Mouse (Mus musculus): Measurements from ENCODE around the gene Crygc. TPM values are rescaled to one million over a fixed set of nuclear protein-coding genes. Genes with fewer than 3 reads are reported as not detected.

The Crygc gene
- total and polyA plus RNA-seq, 2 experiments: not detected

DNA sequence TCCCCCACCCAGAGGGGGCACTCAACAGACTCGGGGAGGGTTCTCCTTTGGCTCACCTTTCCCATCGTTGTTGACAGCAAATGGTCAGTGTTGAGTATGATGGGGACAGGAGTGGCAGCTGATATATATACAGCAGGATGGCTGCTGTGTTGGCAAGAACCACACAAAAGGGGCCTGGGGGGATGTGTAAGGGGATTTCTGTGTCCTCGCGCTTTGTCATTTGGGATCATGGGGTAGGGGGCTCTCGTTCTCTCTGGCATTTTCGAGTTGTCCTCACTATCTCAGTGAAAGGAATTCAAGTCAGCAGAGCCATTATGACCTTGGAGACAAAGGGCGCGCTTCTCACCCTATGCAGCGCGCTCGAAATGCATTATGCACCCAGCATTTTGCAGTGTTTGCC, 29.8 kb upstream of the Crygc start, which contains the start of gene Cryga:
Gene Cryga, minus strand, starts transcription at position 101 of the 400 bp plus-strand sequence.
- H3K4me3 ChIP-seq (ENCODE audit: insufficient read depth, low read depth, low read length): no peak within 1 kb of the TSS
- TF ChIP-seq POLR2A (IDR thresholded peaks at IDR 0.05; ENCODE audit: extremely low read depth, insufficient read depth, low read length) (no peak), CTCF (IDR thresholded peaks at IDR 0.05; ENCODE audit: low read depth, low read length) (no peak)
- H3K9ac ChIP-seq (ENCODE audit: low read depth, low read length): no peak within 1 kb of the TSS
- H3K36me3 ChIP-seq (ENCODE audit: control insufficient read depth, insufficient read depth, low read length): no peaks in the 10 kb centered on the region
- H3K79me2 ChIP-seq (ENCODE audit: control insufficient read depth, insufficient read depth, low read length): no peaks in the 10 kb centered on the region
- no peaks in the 10 kb centered on the region for H3K27me3 ChIP-seq (ENCODE audit: control insufficient read depth, insufficient read depth, low read length)
- no peak for DNase-seq (ENCODE audit: extremely low read depth, low read depth, low spot score)
- H3K27ac ChIP-seq (replicated peaks; ENCODE audit: insufficient read depth, low read depth, low read length): no peak within 1 kb of the TSS
- WGBS: 93% methylated on average over 11 of the region's 11 CpGs
- H3K4me1 ChIP-seq (ENCODE audit: control insufficient read depth, insufficient read depth, low read length): no peaks in the 10 kb centered on the region

DNA sequence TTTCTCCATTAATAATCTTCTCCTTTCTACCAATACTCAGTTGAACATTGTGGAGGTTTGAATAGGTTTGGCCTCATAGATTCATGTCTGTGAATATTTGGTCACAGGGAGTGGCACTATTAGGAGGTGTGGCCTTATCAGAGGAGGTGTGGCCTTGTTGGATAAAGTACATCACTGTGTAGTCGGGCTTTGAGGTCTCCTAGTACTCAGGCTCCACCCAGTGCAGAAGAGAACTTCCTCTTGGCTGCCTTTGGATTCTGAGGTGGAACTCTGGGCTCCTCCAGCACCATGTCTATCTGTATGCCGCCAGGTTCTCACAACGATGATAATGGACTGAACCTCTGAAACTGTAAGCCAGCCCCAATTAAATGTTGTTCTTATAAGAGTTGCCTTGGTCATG, 23.5 kb upstream of the Crygc start:
- H3K27ac ChIP-seq (replicated peaks; ENCODE audit: insufficient read depth, low read depth, low read length): no peak overlapping the region
- WGBS: 83% methylated on average over 3 of the region's 3 CpGs
- no peaks in the 10 kb centered on the region for H3K27me3 ChIP-seq (ENCODE audit: control insufficient read depth, insufficient read depth, low read length)
- no peak overlapping the region for H3K9ac ChIP-seq (ENCODE audit: low read depth, low read length)
- no peaks in the 10 kb centered on the region for H3K36me3 ChIP-seq (ENCODE audit: control insufficient read depth, insufficient read depth, low read length)
- H3K79me2 ChIP-seq (ENCODE audit: control insufficient read depth, insufficient read depth, low read length): no peaks in the 10 kb centered on the region
- TF ChIP-seq CTCF (IDR thresholded peaks at IDR 0.05; ENCODE audit: low read depth, low read length) (no peak), POLR2A (IDR thresholded peaks at IDR 0.05; ENCODE audit: extremely low read depth, insufficient read depth, low read length) (no peak)
- no peak for DNase-seq (ENCODE audit: extremely low read depth, low read depth, low spot score)
- H3K4me3 ChIP-seq (ENCODE audit: insufficient read depth, low read depth, low read length): no peak overlapping the region
- H3K4me1 ChIP-seq (ENCODE audit: control insufficient read depth, insufficient read depth, low read length): no peaks in the 10 kb centered on the region

DNA sequence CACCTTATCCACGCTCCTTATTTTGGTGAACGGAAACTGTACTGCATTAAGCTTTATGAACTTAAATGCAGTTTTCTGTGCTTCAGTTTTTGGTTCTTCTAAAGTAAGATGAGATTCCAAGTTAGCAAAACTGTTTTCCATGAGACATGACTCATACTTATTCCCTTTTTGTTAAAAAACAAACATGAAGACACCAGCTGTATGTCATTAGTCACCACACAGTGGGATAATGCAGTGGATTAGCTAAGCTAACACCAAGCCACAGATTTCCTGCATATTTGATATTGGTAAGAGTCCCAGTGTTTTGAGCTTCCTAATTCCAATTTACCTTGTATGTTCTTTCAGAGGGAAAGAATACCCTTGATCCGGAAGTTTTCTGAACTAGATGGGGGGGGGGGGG, 18.1 kb upstream of the Crygc start:
- TF ChIP-seq POLR2A (IDR thresholded peaks at IDR 0.05; ENCODE audit: extremely low read depth, insufficient read depth, low read length) (no peak), CTCF (IDR thresholded peaks at IDR 0.05; ENCODE audit: low read depth, low read length) (no peak)
- 95% methylated on average over 3 of the region's 3 CpGs for WGBS
- Histone ChIP-seq H3K27ac (replicated peaks; ENCODE audit: insufficient read depth, low read depth, low read length) (no peak overlapping the region), H3K27me3 (ENCODE audit: control insufficient read depth, insufficient read depth, low read length) (no peaks in the 10 kb centered on the region), H3K4me1 (ENCODE audit: control insufficient read depth, insufficient read depth, low read length) (no peaks in the 10 kb centered on the region), H3K4me3 (ENCODE audit: insufficient read depth, low read depth, low read length) (no peak overlapping the region), H3K9ac (ENCODE audit: low read depth, low read length) (no peak overlapping the region), H3K79me2 (ENCODE audit: control insufficient read depth, insufficient read depth, low read length) (no peaks in the 10 kb centered on the region), H3K36me3 (ENCODE audit: control insufficient read depth, insufficient read depth, low read length) (no peaks in the 10 kb centered on the region)
- no peak for DNase-seq (ENCODE audit: extremely low read depth, low read depth, low spot score)

DNA sequence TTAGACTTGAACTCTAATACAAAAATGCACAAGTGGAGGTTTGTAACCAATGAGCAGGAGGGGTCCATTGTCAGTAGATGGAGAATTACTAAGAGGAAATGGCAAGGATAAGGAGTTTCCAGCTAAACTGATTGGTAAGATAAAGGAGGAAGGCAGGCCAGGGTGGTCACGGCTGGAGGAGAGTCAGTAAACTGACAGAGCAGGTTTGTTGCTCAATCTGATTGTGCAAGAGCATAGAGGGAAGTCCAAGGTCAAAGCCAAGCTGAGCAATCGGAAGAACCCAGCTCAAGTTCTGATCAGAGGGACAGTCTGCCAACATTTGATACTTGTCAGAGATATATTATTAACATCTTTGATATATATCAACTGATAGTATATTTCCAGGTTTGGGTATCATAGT, 16.9 kb upstream of the Crygc start:
- no peaks in the 10 kb centered on the region for H3K79me2 ChIP-seq (ENCODE audit: control insufficient read depth, insufficient read depth, low read length)
- WGBS: 6% methylated on average over 2 of the region's 2 CpGs
- H3K4me3 ChIP-seq (ENCODE audit: insufficient read depth, low read depth, low read length): no peak overlapping the region
- H3K27me3 ChIP-seq (ENCODE audit: control insufficient read depth, insufficient read depth, low read length): no peaks in the 10 kb centered on the region
- H3K36me3 ChIP-seq (ENCODE audit: control insufficient read depth, insufficient read depth, low read length): no peaks in the 10 kb centered on the region
- H3K9ac ChIP-seq (ENCODE audit: low read depth, low read length): no peak overlapping the region
- peak; percentile 87 for DNase-seq (ENCODE audit: extremely low read depth, low read depth, low spot score)
- H3K4me1 ChIP-seq (ENCODE audit: control insufficient read depth, insufficient read depth, low read length): no peaks in the 10 kb centered on the region
- TF ChIP-seq POLR2A (IDR thresholded peaks at IDR 0.05; ENCODE audit: extremely low read depth, insufficient read depth, low read length) (no peak), CTCF (IDR thresholded peaks at IDR 0.05; ENCODE audit: low read depth, low read length) (no peak)
- H3K27ac ChIP-seq (replicated peaks; ENCODE audit: insufficient read depth, low read depth, low read length): no peak overlapping the region

DNA sequence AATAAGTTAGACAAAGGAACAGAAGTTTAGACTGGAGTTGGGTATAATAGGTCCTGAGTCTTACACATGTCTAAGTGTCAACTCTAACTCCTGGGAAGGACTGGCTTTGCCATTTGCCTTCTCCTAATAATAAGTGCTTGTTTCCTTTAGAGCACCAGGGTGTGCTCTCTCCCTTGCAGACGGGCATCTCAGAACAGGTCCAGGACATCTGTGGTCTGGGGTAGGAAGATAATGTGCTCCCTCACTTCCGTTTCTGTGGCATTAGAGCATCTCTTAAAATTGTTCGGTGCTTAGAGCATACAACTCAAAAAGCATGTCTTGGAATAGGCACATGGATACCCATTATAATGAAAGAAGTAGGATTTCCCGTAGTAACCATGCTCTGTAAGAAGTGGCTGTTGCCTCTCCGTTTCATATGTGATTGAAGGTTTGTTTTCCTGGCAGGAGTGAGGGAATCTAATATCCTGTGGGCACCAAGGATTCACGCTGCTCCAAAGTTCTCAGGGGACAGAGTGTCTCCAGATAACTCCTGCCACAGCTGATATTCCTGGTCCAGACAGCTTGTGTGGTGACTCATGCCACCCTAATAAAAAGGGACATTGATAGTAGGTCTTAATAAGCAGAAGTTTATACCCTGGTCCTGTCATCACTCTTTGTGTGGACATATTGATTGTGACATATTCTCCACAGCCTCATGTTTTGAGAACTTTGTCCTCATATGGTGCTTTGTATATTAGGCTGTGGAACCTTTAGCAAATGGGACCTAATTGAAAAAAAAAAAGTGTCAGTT, 15.3 kb upstream of the Crygc start:
- H3K27ac ChIP-seq (replicated peaks; ENCODE audit: insufficient read depth, low read depth, low read length): no peak overlapping the region
- TF ChIP-seq CTCF (IDR thresholded peaks at IDR 0.05; ENCODE audit: low read depth, low read length): no peak
- TF ChIP-seq POLR2A (IDR thresholded peaks at IDR 0.05; ENCODE audit: extremely low read depth, insufficient read depth, low read length): no peak
- H3K27me3 ChIP-seq (ENCODE audit: control insufficient read depth, insufficient read depth, low read length): no peaks in the 10 kb centered on the region
- WGBS: 85% methylated on average over 6 of the region's 6 CpGs
- H3K9ac ChIP-seq (ENCODE audit: low read depth, low read length): no peak overlapping the region
- DNase-seq (ENCODE audit: extremely low read depth, low read depth, low spot score): peak; percentile 21
- no peak overlapping the region for H3K4me3 ChIP-seq (ENCODE audit: insufficient read depth, low read depth, low read length)
- no peaks in the 10 kb centered on the region for H3K36me3 ChIP-seq (ENCODE audit: control insufficient read depth, insufficient read depth, low read length)
- H3K4me1 ChIP-seq (ENCODE audit: control insufficient read depth, insufficient read depth, low read length): no peaks in the 10 kb centered on the region
- no peaks in the 10 kb centered on the region for H3K79me2 ChIP-seq (ENCODE audit: control insufficient read depth, insufficient read depth, low read length)

DNA sequence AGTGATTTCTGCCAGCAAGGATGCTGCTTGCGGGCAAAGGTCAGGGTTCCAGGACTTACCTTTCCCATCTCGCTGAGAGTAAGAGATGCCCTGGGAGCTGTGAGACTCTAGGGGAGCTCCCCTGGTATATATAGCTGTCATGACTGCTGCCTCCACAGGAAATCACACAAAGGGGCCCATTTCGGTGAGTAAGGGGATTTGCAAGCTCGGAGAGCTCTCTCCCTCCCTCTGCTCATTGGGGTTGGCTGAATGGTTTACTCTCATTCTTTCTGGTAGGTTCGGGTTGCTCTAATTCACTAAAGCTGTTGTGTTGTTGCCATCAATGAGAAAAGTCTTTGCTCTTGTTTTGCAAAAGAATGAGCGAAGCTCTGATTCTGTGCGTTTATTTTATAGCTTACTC, 8.7 kb upstream of the Crygc start, which contains the start of gene Crygb:
Gene Crygb, minus strand, starts transcription at position 101 of the 400 bp plus-strand sequence.
- H3K27me3 ChIP-seq (ENCODE audit: control insufficient read depth, insufficient read depth, low read length): no peaks in the 10 kb centered on the region
- 54% methylated on average over 7 of the region's 7 CpGs for WGBS
- H3K27ac ChIP-seq (replicated peaks; ENCODE audit: insufficient read depth, low read depth, low read length): no peak within 1 kb of the TSS
- H3K9ac ChIP-seq (ENCODE audit: low read depth, low read length): no peak within 1 kb of the TSS
- H3K36me3 ChIP-seq (ENCODE audit: control insufficient read depth, insufficient read depth, low read length): no peaks in the 10 kb centered on the region
- H3K4me1 ChIP-seq (ENCODE audit: control insufficient read depth, insufficient read depth, low read length): no peaks in the 10 kb centered on the region
- DNase-seq (ENCODE audit: extremely low read depth, low read depth, low spot score): no peak
- no peak within 1 kb of the TSS for H3K4me3 ChIP-seq (ENCODE audit: insufficient read depth, low read depth, low read length)
- H3K79me2 ChIP-seq (ENCODE audit: control insufficient read depth, insufficient read depth, low read length): no peaks in the 10 kb centered on the region
- no peak for TF ChIP-seq POLR2A (IDR thresholded peaks at IDR 0.05; ENCODE audit: extremely low read depth, insufficient read depth, low read length)
- no peak for TF ChIP-seq CTCF (IDR thresholded peaks at IDR 0.05; ENCODE audit: low read depth, low read length)

All from liver, adult 2 months (tissue).